Mouse (Mus musculus) thymus, postnatal 0 days (tissue): ENCODE measurements at regions not wholly inside any gene's neighbourhood (a gene's known extent, or its start where the extent isn't known, plus 50 kb on each side); places are given as distances from the start of the nearest gene placed in this dataset.

Source experiments
- DNase-seq: peaks from one replicate; pipeline ENCODE4 v3.0.0-alpha.2; 2015; ENCODE audit warnings: low spot score

GRCm38 (mm10) chr2:117963526-117963925 lies 148.2 kb upstream of the Thbs1 start:
- no peak for DNase-seq

GRCm38 (mm10) chr2:117965758-117966157 lies 145.9 kb upstream of the Thbs1 start:
- DNase-seq: no peak

GRCm38 (mm10) chr2:117968731-117969130 lies 142.9 kb upstream of the Thbs1 start:
- DNase-seq: no peak

- DNase-seq: no peak
Measured at GRCm38 (mm10) chr2:117970631-117971030, 141.0 kb upstream of the Thbs1 start.

- no peak for DNase-seq
Measured at GRCm38 (mm10) chr2:117977033-117977432, 134.6 kb upstream of the Thbs1 start.

GRCm38 (mm10) chr2:117980856-117981255 lies 130.8 kb upstream of the Thbs1 start:
- no peak for DNase-seq

GRCm38 (mm10) chr2:117984569-117984968 lies 127.1 kb upstream of the Thbs1 start:
- no peak for DNase-seq

GRCm38 (mm10) chr2:117987426-117988215 lies 124.1 kb upstream of the Thbs1 start:
- DNase-seq: no peak

GRCm38 (mm10) chr2:117988396-117989173 lies 123.1 kb upstream of the Thbs1 start:
- DNase-seq: peak; percentile 34

- DNase-seq: no peak
Measured at GRCm38 (mm10) chr2:117989215-117989614, 122.5 kb upstream of the Thbs1 start.

- peak; percentile 18 for DNase-seq
Measured at GRCm38 (mm10) chr2:117996130-117997083, 115.3 kb upstream of the Thbs1 start.

GRCm38 (mm10) chr2:117999641-118000040 lies 112.0 kb upstream of the Thbs1 start:
- no peak for DNase-seq

- DNase-seq: no peak
Measured at GRCm38 (mm10) chr2:118004191-118004590, 107.5 kb upstream of the Thbs1 start.

- peak; percentile 52 for DNase-seq
Measured at GRCm38 (mm10) chr2:118007539-118008427, 103.9 kb upstream of the Thbs1 start.

- no peak for DNase-seq
Measured at GRCm38 (mm10) chr2:118011679-118012078, 100.0 kb upstream of the Thbs1 start.

- DNase-seq: no peak
Measured at GRCm38 (mm10) chr2:118012211-118012610, 99.5 kb upstream of the Thbs1 start.

- no peak for DNase-seq
Measured at GRCm38 (mm10) chr2:118013156-118013555, 98.5 kb upstream of the Thbs1 start.

GRCm38 (mm10) chr2:118015182-118015581 lies 96.5 kb upstream of the Thbs1 start:
- DNase-seq: no peak

GRCm38 (mm10) chr2:118025829-118026735 lies 85.6 kb upstream of the Thbs1 start:
- no peak for DNase-seq
